Mouse (Mus musculus): ENCODE measurements around the gene Chek2.

DNA sequence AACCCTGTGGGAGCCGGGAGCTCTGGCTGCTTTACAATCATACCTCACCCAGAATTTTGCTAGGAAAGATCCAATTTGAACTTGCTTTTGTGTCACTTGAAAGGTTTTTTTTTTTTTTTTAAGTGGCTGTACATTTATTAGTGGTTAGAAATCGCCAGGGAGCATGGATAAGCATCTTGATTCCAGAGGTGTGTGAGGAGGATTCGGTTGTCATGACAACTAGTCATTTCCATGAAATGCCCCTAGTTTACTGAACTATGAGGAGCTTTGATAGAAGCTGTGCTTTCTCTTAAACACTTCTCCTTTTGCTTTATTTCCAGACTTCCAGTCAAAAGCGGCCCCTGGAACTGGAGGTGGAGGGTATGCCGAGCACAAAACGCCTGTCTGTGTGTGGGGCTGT, 33.4 kb downstream of the Chek2 start:
- TF ChIP-seq CTCF (IDR thresholded peaks at IDR 0.05; ENCODE audit: borderline replicate concordance, insufficient read depth, low read depth, low read length) (no peak), POLR2A (IDR thresholded peaks at IDR 0.05; ENCODE audit: borderline replicate concordance, insufficient read depth, low read length) (no peak)
